Mouse (Mus musculus): Measurements from ENCODE around the gene Psmc3ip.

Gene Psmc3ip

DNA sequence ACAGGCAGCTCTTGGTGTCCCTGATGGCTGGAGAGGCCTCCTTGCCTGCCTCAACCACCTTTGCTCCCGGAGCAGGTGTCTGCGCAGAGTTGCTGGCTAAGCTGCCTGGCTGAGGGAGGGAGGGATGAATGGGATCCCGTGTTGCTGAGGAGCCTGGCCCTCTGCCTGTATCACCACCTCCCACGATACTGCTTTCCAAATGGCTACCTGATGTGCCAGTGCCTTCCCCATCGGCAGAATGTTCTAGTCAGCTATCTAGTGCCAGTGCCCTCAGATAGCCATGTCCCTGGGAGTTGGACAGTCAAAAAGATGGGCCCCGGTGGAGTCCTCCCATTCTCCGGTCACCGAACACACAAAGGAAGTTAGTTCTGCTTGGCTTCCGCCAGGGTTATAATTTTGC is 44.9 kb downstream of the Psmc3ip start:
- no peak for DNase-seq

DNA sequence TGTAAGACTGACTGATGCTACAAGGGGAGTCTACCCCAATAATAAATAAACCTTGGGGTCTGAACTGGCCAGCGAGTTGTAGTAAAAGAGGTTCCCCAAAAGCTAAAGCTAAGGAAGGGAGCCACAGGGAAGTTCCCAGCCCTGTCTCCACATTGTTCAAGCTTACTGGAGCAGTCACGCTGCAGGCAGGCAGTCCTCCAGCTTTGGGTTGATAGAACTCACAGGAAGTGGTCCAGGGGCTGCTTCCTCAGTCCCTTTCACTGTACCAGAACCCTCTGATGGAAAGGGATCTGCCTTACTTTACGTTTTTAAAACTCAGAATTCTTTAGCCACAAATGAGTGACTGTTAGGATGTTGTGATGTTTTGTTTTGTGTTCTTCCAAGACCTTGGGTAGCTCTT is 47.7 kb downstream of the Psmc3ip start:
- no peak for DNase-seq

DNA sequence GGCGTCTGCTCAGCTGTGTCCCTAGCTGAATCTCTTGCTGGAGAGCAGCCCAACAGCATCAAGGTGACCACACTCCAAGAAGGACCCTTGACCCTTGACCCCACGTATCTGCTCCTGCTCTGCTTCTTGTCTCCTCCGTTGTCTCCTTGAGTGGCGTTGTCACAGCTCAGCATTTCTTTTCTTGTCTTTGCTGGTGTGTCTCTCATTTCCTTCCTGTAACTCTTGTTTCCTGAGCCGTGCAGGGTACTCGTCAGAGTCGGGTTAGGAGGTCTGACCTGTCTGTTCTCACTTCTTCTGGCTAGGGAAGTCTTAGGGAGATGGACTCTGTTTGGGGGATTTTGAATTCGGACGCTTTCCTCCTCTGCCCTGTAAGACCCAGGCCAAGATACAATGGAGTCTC is 48.8 kb downstream of the Psmc3ip start:
- no peak for DNase-seq

- no peak for DNase-seq
Measured at GRCm38 (mm10) chr11:101045826-101046225, 49.4 kb downstream of the Psmc3ip start.

Data from spleen, adult 18-20 months (tissue).